Mouse (Mus musculus): ENCODE data around the gene Psma6. TPM values are rescaled to one million over a fixed set of nuclear protein-coding genes. Genes with fewer than 3 reads are reported as not detected.
"Not testable (repeated sequence)": the region's sequence is repeated elsewhere in the genome, so short reads cannot be mapped to it uniquely, and the experiment has no call there.

The Psma6 gene
- 100 to 1,000 TPM; 151 to 158 TPM for total RNA-seq (2021)

GRCm38 (mm10) chr12:55384023-55384749, at the start of gene Psma6:
Psma6 (plus strand) TSS chr12:55384222.
- intact Hi-C loops (cut with DNase I): no loop called here
- DNase-seq (ENCODE audit: extremely low spot score in 1 of 2, low spot score in 2 of 2): no peak

- DNase-seq (ENCODE audit: extremely low spot score in 1 of 2, low spot score in 2 of 2); intact Hi-C loops (cut with DNase I): not testable (repeated sequence)
Observed at GRCm38 (mm10) chr12:55338490-55338889, 45.5 kb upstream of the Psma6 start.

- DNase-seq (ENCODE audit: extremely low spot score in 1 of 2, low spot score in 2 of 2); intact Hi-C loops (cut with DNase I): not testable (repeated sequence)
Observed at GRCm38 (mm10) chr12:55343045-55343444, 41.0 kb upstream of the Psma6 start.

GRCm38 (mm10) chr12:55343998-55344397, 40.0 kb upstream of the Psma6 start:
- no peak for DNase-seq (ENCODE audit: extremely low spot score in 1 of 2, low spot score in 2 of 2)
- intact Hi-C loops (cut with DNase I): no loop called here

GRCm38 (mm10) chr12:55344583-55344982, 39.4 kb upstream of the Psma6 start:
- intact Hi-C loops (cut with DNase I): no loop called here

GRCm38 (mm10) chr12:55353423-55353822, 30.6 kb upstream of the Psma6 start:
- intact Hi-C loops (cut with DNase I): no loop called here
- DNase-seq (ENCODE audit: extremely low spot score in 1 of 2, low spot score in 2 of 2): no peak

More at GRCm38 (mm10) chr12:55344583-55344982, 39.4 kb upstream of the Psma6 start:
- DNase-seq (ENCODE audit: extremely low spot score in 1 of 2, low spot score in 2 of 2): peak in 1 of 2 experiments; percentile 42

GRCm38 (mm10) chr12:55354904-55355303, 29.1 kb upstream of the Psma6 start:
- no peak for DNase-seq (ENCODE audit: extremely low spot score in 1 of 2, low spot score in 2 of 2)
- intact Hi-C loops (cut with DNase I): loop anchor here (1.0 kb wide), 1 partner anchor 144 kb away; no protein-coding TSS in a partner anchor

- intact Hi-C loops (cut with DNase I): no loop called here
- no peak for DNase-seq (ENCODE audit: extremely low spot score in 1 of 2, low spot score in 2 of 2)
Observed at GRCm38 (mm10) chr12:55357303-55357702, 26.7 kb upstream of the Psma6 start.

GRCm38 (mm10) chr12:55360929-55361328, 23.1 kb upstream of the Psma6 start:
- no peak for DNase-seq (ENCODE audit: extremely low spot score in 1 of 2, low spot score in 2 of 2)
- intact Hi-C loops (cut with DNase I): no loop called here

- intact Hi-C loops (cut with DNase I): no loop called here
Observed at GRCm38 (mm10) chr12:55365083-55365482, 18.9 kb upstream of the Psma6 start.

GRCm38 (mm10) chr12:55372424-55373055, 11.5 kb upstream of the Psma6 start:
- intact Hi-C loops (cut with DNase I): loop anchor here (5.0 kb wide), 1 partner anchor 125 kb away; no protein-coding TSS in a partner anchor
- no peak for DNase-seq (ENCODE audit: extremely low spot score in 1 of 2, low spot score in 2 of 2)

More at GRCm38 (mm10) chr12:55365083-55365482, 18.9 kb upstream of the Psma6 start:
- DNase-seq (ENCODE audit: extremely low spot score in 1 of 2, low spot score in 2 of 2): no peak

- intact Hi-C loops (cut with DNase I): no loop called here
- peak in 1 of 2 experiments; percentile 67 for DNase-seq (ENCODE audit: extremely low spot score in 1 of 2, low spot score in 2 of 2)
Observed at GRCm38 (mm10) chr12:55376956-55377609, 6.9 kb upstream of the Psma6 start.

- intact Hi-C loops (cut with DNase I): no loop called here
- no peak for DNase-seq (ENCODE audit: extremely low spot score in 1 of 2, low spot score in 2 of 2)
Observed at GRCm38 (mm10) chr12:55377610-55377980, 6.4 kb upstream of the Psma6 start.

- intact Hi-C loops (cut with DNase I): no loop called here
- DNase-seq (ENCODE audit: extremely low spot score in 1 of 2, low spot score in 2 of 2): no peak
Observed at GRCm38 (mm10) chr12:55384826-55385225, 804 bp downstream of the Psma6 start.

GRCm38 (mm10) chr12:55385931-55386330, 1.9 kb downstream of the Psma6 start:
- intact Hi-C loops (cut with DNase I): no loop called here
- peak in 1 of 2 experiments; percentile 35 for DNase-seq (ENCODE audit: extremely low spot score in 1 of 2, low spot score in 2 of 2)

GRCm38 (mm10) chr12:55386456-55386855, 2.4 kb downstream of the Psma6 start:
- intact Hi-C loops (cut with DNase I): no loop called here
- DNase-seq (ENCODE audit: extremely low spot score in 1 of 2, low spot score in 2 of 2): no peak

- intact Hi-C loops (cut with DNase I): no loop called here
- DNase-seq (ENCODE audit: extremely low spot score in 1 of 2, low spot score in 2 of 2): no peak
Observed at GRCm38 (mm10) chr12:55387083-55387787, 3.2 kb downstream of the Psma6 start.

GRCm38 (mm10) chr12:55387788-55388465, 3.9 kb downstream of the Psma6 start:
- intact Hi-C loops (cut with DNase I): no loop called here
- DNase-seq (ENCODE audit: extremely low spot score in 1 of 2, low spot score in 2 of 2): no peak

All from left cerebral cortex, postnatal 10 days (tissue).